Mouse (Mus musculus) lung, postnatal 0 days (tissue): ENCODE results near the gene Gm10273.

Source experiments
- CTCF ChIP-seq: IDR thresholded peaks from 2 replicates; pipeline ENCODE4 v1.5.1; 2016; ENCODE audit warnings: antibody characterized with exemption, mild to moderate bottlenecking
- EP300 ChIP-seq: IDR thresholded peaks from 2 replicates; pipeline ENCODE4 v1.6.1; 2016; ENCODE audit warnings: antibody characterized with exemption, mild to moderate bottlenecking, control low read depth

DNA sequence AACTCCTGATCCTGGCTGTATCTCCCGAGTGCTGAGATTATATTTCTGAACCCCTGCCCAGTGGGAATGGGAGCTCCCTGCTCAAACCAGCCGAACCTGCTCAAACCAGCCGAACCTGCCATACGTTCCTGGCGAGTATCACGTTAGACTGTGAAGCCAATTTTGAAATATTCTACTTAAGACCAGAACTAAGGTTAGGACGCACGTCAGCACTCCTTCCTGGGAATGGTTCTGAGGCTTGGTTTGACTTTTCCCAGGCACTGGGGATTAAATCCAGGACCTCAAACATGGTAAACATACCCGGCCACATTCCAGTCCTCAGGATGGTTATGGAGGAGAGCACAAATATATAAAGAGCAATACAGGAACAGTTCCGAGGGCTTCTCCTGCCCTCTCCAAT lies 17.5 kb upstream of the Gm10273 start:
- TF ChIP-seq EP300, result peak; percentile 63
- no peak for TF ChIP-seq CTCF
